ENCODE assay signal across 8 mouse cellular contexts in the genomic region with DNA sequence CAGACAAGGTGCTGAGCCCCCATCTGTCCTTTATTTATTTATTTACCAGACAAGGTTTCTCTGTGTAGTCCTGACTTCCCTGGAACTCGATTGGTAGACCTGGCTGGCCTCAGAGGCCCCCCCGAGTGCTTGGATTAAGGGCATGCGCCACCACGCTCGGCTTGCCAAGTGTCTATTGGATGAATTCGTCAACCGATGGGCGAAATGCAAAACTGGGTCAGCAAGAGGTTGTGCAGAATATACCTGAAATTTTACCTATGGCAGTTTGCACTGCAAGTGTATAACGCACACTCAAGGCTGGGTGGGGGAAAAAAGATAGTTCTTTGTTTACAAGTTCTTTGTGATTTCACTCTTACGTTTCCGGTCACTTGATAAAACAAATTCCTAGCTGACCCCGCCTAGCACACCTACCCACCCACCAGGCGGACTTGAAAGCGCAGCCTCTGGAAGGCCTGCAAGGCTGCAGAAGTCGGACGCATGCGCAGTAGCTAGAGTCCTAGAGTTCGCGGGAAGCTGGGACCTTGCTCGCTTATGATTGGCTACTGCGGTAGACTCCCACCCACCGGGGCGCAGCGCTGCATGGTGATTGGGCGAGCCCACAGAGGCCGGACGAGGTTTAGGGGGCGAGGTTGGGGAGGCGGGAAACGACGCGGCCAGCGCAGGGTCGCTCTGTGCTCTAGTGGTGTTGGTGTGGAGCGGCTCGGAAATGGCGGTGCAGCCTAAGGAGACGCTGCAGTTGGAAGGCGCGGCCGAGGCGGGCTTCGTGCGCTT. TPM values are rescaled to one million over a fixed set of nuclear protein-coding genes. Genes with fewer than 3 reads are reported as not detected.
DNase-seq lines count a peak whose midpoint lies in the region; ATAC-seq lines count a peak whose summit lies in the region.

A gene (plus strand): TSS at position 441 of the 771 bp plus-strand sequence.

- DNase-seq in NIH3T3 (ENCODE audit: low read depth): peak; percentile 98
- DNase-seq in cerebellum, postnatal 10 days: peak; percentile 99
- peak; percentile 93 to 96 for DNase-seq in frontal cortex, postnatal 10 days (ENCODE audit: low spot score in 2 of 2)
- peak; percentile 97 to 98 for DNase-seq in layer of hippocampus, postnatal 14 days (ENCODE audit: low spot score in 2 of 2)
- peak; percentile 98 for DNase-seq in lung, postnatal 14 days
- DNase-seq in retina, adult 2 months (ENCODE audit: low read depth, low spot score): peak; percentile 97
- DNase-seq in thymus, postnatal 36 days: peak; percentile 99

- H3K9ac ChIP-seq in hindbrain, embryonic 12.5 days: peak within 1 kb of the TSS; percentile 84

- H3K27ac ChIP-seq in hindbrain, embryonic 12.5 days: peak within 1 kb of the TSS; percentile 87

- H3K4me1 ChIP-seq in hindbrain, embryonic 12.5 days: peaks cover 22% of the 10 kb centered on the region

- no peaks in the 10 kb centered on the region for H3K9me3 ChIP-seq in hindbrain, embryonic 12.5 days (replicated peaks)

- ATAC-seq in hindbrain, embryonic 12.5 days (ENCODE audit: low FRiP score): peak; percentile 99

- under 1% methylated on average over 44 of the region's 44 CpGs for WGBS in hindbrain, embryonic 12.5 days

- H3K36me3 ChIP-seq in hindbrain, embryonic 12.5 days: no peaks in the 10 kb centered on the region

- no peaks in the 10 kb centered on the region for H3K27me3 ChIP-seq in hindbrain, embryonic 12.5 days

- H3K4me3 ChIP-seq in hindbrain, embryonic 12.5 days: peak within 1 kb of the TSS; percentile 95

- H3K4me2 ChIP-seq in hindbrain, embryonic 12.5 days (replicated peaks): peak within 1 kb of the TSS; percentile 78

RNA-seq across cellular contexts. Expression of the gene that starts here (rescaled TPM):
- polyA plus RNA-seq in hindbrain, embryonic 12.5 days (2016; fragmentation: Nextera tagmentation; extraction: Ambion mirVana): 95.9 and 96.6 TPM in 2 replicates
- 10 to 100 TPM; 34.0 to 35.0 TPM for total RNA-seq in layer of hippocampus, postnatal 14 days (2021)

Comparison
In these comparisons a context has a peak if more than half of its experiments do, and no peak if none do; other contexts are left out.
1. Peak in every context shown above with its lines: DNase-seq, ATAC-seq, H3K4me3 ChIP-seq and H3K27ac ChIP-seq.